Mouse (Mus musculus): ENCODE results near the gene Nexn. TPM values are rescaled to one million over a fixed set of nuclear protein-coding genes. Genes with fewer than 3 reads are reported as not detected.
A peak's percentile ranks its signal among the peaks of the same experiment; 100 is the strongest.

Gene Nexn
- polyA plus RNA-seq, 1 experiment from 2014 or later, result 2.8 TPM

- H3K4me3 ChIP-seq, result no peak overlapping the region
- H3K4me1 ChIP-seq (replicated peaks), result no peaks in the 10 kb centered on the region
- peaks cover 65% of the 10 kb centered on the region for H3K36me3 ChIP-seq
- 86% methylated on average over 13 of the region's 13 CpGs for WGBS
- H3K27ac ChIP-seq, result no peak overlapping the region
- H3K9me3 ChIP-seq, result no peaks in the 10 kb centered on the region
- no peaks in the 10 kb centered on the region for H3K27me3 ChIP-seq (ENCODE audit: insufficient read depth, poor library complexity, severe bottlenecking)
- no peak for DNase-seq (ENCODE audit: low spot score)
These were observed 27.5 kb upstream of the Nexn start for GRCm38 (mm10) chr3:152293530-152294181.

GRCm38 (mm10) chr3:152291895-152292294, 25.7 kb upstream of the Nexn start:
- 80% methylated on average over 6 of the region's 6 CpGs for WGBS
- Histone ChIP-seq H3K4me1 (replicated peaks) (no peaks in the 10 kb centered on the region), H3K36me3 (peaks cover 76% of the 10 kb centered on the region), H3K27ac (no peak overlapping the region), H3K9me3 (no peaks in the 10 kb centered on the region), H3K27me3 (ENCODE audit: insufficient read depth, poor library complexity, severe bottlenecking) (no peaks in the 10 kb centered on the region), H3K4me3 (no peak overlapping the region)
- DNase-seq (ENCODE audit: low spot score), result no peak

- Histone ChIP-seq H3K27ac (no peak overlapping the region), H3K4me1 (replicated peaks) (no peaks in the 10 kb centered on the region), H3K9me3 (no peaks in the 10 kb centered on the region), H3K27me3 (ENCODE audit: insufficient read depth, poor library complexity, severe bottlenecking) (no peaks in the 10 kb centered on the region), H3K36me3 (peaks cover 73% of the 10 kb centered on the region), H3K4me3 (no peak overlapping the region)
- DNase-seq (ENCODE audit: low spot score), result no peak
- 86% methylated on average over 17 of the region's 17 CpGs for WGBS
These were observed 24.1 kb upstream of the Nexn start for GRCm38 (mm10) chr3:152290175-152290798.

GRCm38 (mm10) chr3:152288740-152289139, 22.6 kb upstream of the Nexn start:
- 91% methylated on average over 4 of the region's 4 CpGs for WGBS
- Histone ChIP-seq H3K27ac (no peak overlapping the region), H3K9me3 (no peaks in the 10 kb centered on the region), H3K36me3 (peaks cover 80% of the 10 kb centered on the region), H3K4me3 (no peak overlapping the region), H3K27me3 (ENCODE audit: insufficient read depth, poor library complexity, severe bottlenecking) (no peaks in the 10 kb centered on the region), H3K4me1 (replicated peaks) (no peaks in the 10 kb centered on the region)
- no peak for DNase-seq (ENCODE audit: low spot score)

GRCm38 (mm10) chr3:152288276-152288675, 22.1 kb upstream of the Nexn start:
- DNase-seq (ENCODE audit: low spot score), result no peak
- 94% methylated on average over 5 of the region's 5 CpGs for WGBS
- H3K27ac ChIP-seq, result no peak overlapping the region
- H3K4me3 ChIP-seq, result no peak overlapping the region
- H3K27me3 ChIP-seq (ENCODE audit: insufficient read depth, poor library complexity, severe bottlenecking), result no peaks in the 10 kb centered on the region
- no peaks in the 10 kb centered on the region for H3K9me3 ChIP-seq
- no peaks in the 10 kb centered on the region for H3K4me1 ChIP-seq (replicated peaks)
- H3K36me3 ChIP-seq, result peaks cover 79% of the 10 kb centered on the region

GRCm38 (mm10) chr3:152287810-152288209, 21.7 kb upstream of the Nexn start:
- no peaks in the 10 kb centered on the region for H3K4me1 ChIP-seq (replicated peaks)
- no peak overlapping the region for H3K27ac ChIP-seq
- no peak overlapping the region for H3K4me3 ChIP-seq
- no peak for DNase-seq (ENCODE audit: low spot score)
- no peaks in the 10 kb centered on the region for H3K9me3 ChIP-seq
- H3K27me3 ChIP-seq (ENCODE audit: insufficient read depth, poor library complexity, severe bottlenecking), result no peaks in the 10 kb centered on the region
- WGBS, result 84% methylated on average over 9 of the region's 9 CpGs
- H3K36me3 ChIP-seq, result peaks cover 82% of the 10 kb centered on the region

GRCm38 (mm10) chr3:152284759-152285158, 18.6 kb upstream of the Nexn start:
- no peaks in the 10 kb centered on the region for H3K9me3 ChIP-seq
- DNase-seq (ENCODE audit: low spot score), result no peak
- no peaks in the 10 kb centered on the region for H3K27me3 ChIP-seq (ENCODE audit: insufficient read depth, poor library complexity, severe bottlenecking)
- H3K27ac ChIP-seq, result no peak overlapping the region
- 92% methylated on average over 5 of the region's 5 CpGs for WGBS
- no peaks in the 10 kb centered on the region for H3K4me1 ChIP-seq (replicated peaks)
- peaks cover 76% of the 10 kb centered on the region for H3K36me3 ChIP-seq
- H3K4me3 ChIP-seq, result no peak overlapping the region

- Histone ChIP-seq H3K27ac (no peak overlapping the region), H3K9me3 (no peaks in the 10 kb centered on the region), H3K36me3 (peaks cover 74% of the 10 kb centered on the region), H3K27me3 (ENCODE audit: insufficient read depth, poor library complexity, severe bottlenecking) (no peaks in the 10 kb centered on the region), H3K4me3 (no peak overlapping the region), H3K4me1 (replicated peaks) (no peaks in the 10 kb centered on the region)
- WGBS, result 93% methylated on average over 1 of the region's 1 CpGs
- no peak for DNase-seq (ENCODE audit: low spot score)
These were observed 18.2 kb upstream of the Nexn start for GRCm38 (mm10) chr3:152284306-152284705.

- Histone ChIP-seq H3K4me1 (replicated peaks) (no peaks in the 10 kb centered on the region), H3K27ac (no peak overlapping the region), H3K9me3 (no peaks in the 10 kb centered on the region), H3K4me3 (no peak overlapping the region), H3K36me3 (peaks cover 55% of the 10 kb centered on the region), H3K27me3 (ENCODE audit: insufficient read depth, poor library complexity, severe bottlenecking) (no peaks in the 10 kb centered on the region)
- no peak for DNase-seq (ENCODE audit: low spot score)
- 44% methylated on average over 3 of the region's 3 CpGs for WGBS
These were observed 16.0 kb upstream of the Nexn start for GRCm38 (mm10) chr3:152282126-152282525.

GRCm38 (mm10) chr3:152278431-152278830, 12.3 kb upstream of the Nexn start:
- no peak for DNase-seq (ENCODE audit: low spot score)
- Histone ChIP-seq H3K4me1 (replicated peaks) (peaks cover 2% of the 10 kb centered on the region; the same call in 1 of the 2 replicates), H3K9me3 (no peaks in the 10 kb centered on the region), H3K36me3 (peaks cover 36% of the 10 kb centered on the region), H3K27ac (no peak overlapping the region), H3K4me3 (no peak overlapping the region), H3K27me3 (ENCODE audit: insufficient read depth, poor library complexity, severe bottlenecking) (no peaks in the 10 kb centered on the region)
- WGBS, result 64% methylated on average over 2 of the region's 2 CpGs

- Histone ChIP-seq H3K36me3 (peaks cover 31% of the 10 kb centered on the region), H3K4me1 (replicated peaks) (peaks cover 7% of the 10 kb centered on the region; the same call in 1 of the 2 replicates), H3K27me3 (ENCODE audit: insufficient read depth, poor library complexity, severe bottlenecking) (no peaks in the 10 kb centered on the region), H3K27ac (no peak overlapping the region), H3K9me3 (no peaks in the 10 kb centered on the region), H3K4me3 (no peak overlapping the region)
- WGBS, result 93% methylated on average over 2 of the region's 2 CpGs
- no peak for DNase-seq (ENCODE audit: low spot score)
These were observed 11.8 kb upstream of the Nexn start for GRCm38 (mm10) chr3:152277912-152278311.

- Histone ChIP-seq H3K4me3 (no peak overlapping the region), H3K36me3 (peaks cover 22% of the 10 kb centered on the region), H3K27me3 (ENCODE audit: insufficient read depth, poor library complexity, severe bottlenecking) (no peaks in the 10 kb centered on the region), H3K4me1 (replicated peaks) (peaks cover 7% of the 10 kb centered on the region; the same call in 1 of the 2 replicates), H3K27ac (no peak overlapping the region), H3K9me3 (no peaks in the 10 kb centered on the region)
- 93% methylated on average over 3 of the region's 3 CpGs for WGBS
- no peak for DNase-seq (ENCODE audit: low spot score)
These were observed 10.8 kb upstream of the Nexn start for GRCm38 (mm10) chr3:152276935-152277334.

- H3K9me3 ChIP-seq, result no peaks in the 10 kb centered on the region
- 70% methylated on average over 8 of the region's 8 CpGs for WGBS
- DNase-seq (ENCODE audit: low spot score), result no peak
These were observed 8.9 kb upstream of the Nexn start for GRCm38 (mm10) chr3:152275008-152275407.

More at GRCm38 (mm10) chr3:152275008-152275407, 8.9 kb upstream of the Nexn start:
- H3K27me3 ChIP-seq (ENCODE audit: insufficient read depth, poor library complexity, severe bottlenecking), result no peaks in the 10 kb centered on the region
- peaks cover 7% of the 10 kb centered on the region; the same call in 1 of the 2 replicates for H3K4me1 ChIP-seq (replicated peaks)
- no peak overlapping the region for H3K4me3 ChIP-seq
- peak overlapping the region; percentile 53; the same call in 1 of the 2 replicates for H3K27ac ChIP-seq
- H3K36me3 ChIP-seq, result peaks cover 15% of the 10 kb centered on the region; the same call in 1 of the 2 replicates
